In genomic region chr9:86630352-86630931, GRCm38 (mm10) we compare ENCODE assay signal across 18 mouse cellular contexts. TPM values are rescaled to one million over a fixed set of nuclear protein-coding genes. Genes with fewer than 3 reads are reported as not detected.
DNase-seq lines count a peak whose midpoint lies in the region; ATAC-seq and TF ChIP-seq lines count a peak whose summit lies in the region.
"Had no signal": no experiment of that assay in that cellular context is flagged by ENCODE, and none has a peak within 500 bp of the region (broad histone marks: within the 10 kb centered on the region; RNA-seq: fewer than 3 reads in every experiment).

No protein-coding gene starts in this region.

- H3K36me3 ChIP-seq in heart, adult 2 months (ENCODE audit: control insufficient read depth, insufficient read depth, low read length): peaks cover 7% of the 10 kb centered on the region
- H3K36me3 ChIP-seq in heart, embryonic 10.5 days: no peaks in the 10 kb centered on the region
- H3K36me3 ChIP-seq in heart, embryonic 12.5 days: peaks cover 3% of the 10 kb centered on the region; the same call in 1 of the 2 replicates
- H3K36me3 ChIP-seq: hindbrain, embryonic 15.5 days had no signal

- no peak for TF ChIP-seq POLR2A in heart, adult 2 months (IDR thresholded peaks at IDR 0.05; ENCODE audit: insufficient read depth, low read depth, low read length)

- peak in 1 of 2 experiments; percentile 28 for DNase-seq in heart, adult 2 months
- no peak for DNase-seq in heart, embryonic 10.5 days (ENCODE audit: low spot score)
- DNase-seq in ovary, postnatal 14 days (ENCODE audit: low spot score): peak; percentile 7
- no peak for DNase-seq in ovary, postnatal 36 days (ENCODE audit: low spot score)
- peak; percentile 26 to 32 for DNase-seq in heart, postnatal 36 days
- no peak for DNase-seq in kidney, adult 18-20 months
- no peak for DNase-seq in spleen, adult 18-20 months
- DNase-seq: adrenal gland, adult 8-10 months; cerebellum, postnatal 14 days; liver, postnatal 0 days; lung, postnatal 14 days; right cerebral cortex, adult 18-20 months; thymus, postnatal 36 days had no signal

- H3K9me3 ChIP-seq in heart, embryonic 10.5 days: no peaks in the 10 kb centered on the region
- no peaks in the 10 kb centered on the region for H3K9me3 ChIP-seq in heart, embryonic 12.5 days (replicated peaks)
- H3K9me3 ChIP-seq: hindbrain, embryonic 15.5 days; limb, embryonic 15.5 days had no signal

- 50% methylated on average over 5 of the region's 5 CpGs for WGBS in heart, adult 2 months
- 74% methylated on average over 5 of the region's 5 CpGs for WGBS in heart, embryonic 10.5 days
- WGBS in heart, embryonic 12.5 days: 68% methylated on average over 5 of the region's 5 CpGs

- H3K4me1 ChIP-seq in heart, adult 2 months (ENCODE audit: control insufficient read depth, insufficient read depth, low read length): peaks cover 2% of the 10 kb centered on the region
- peaks cover 12% of the 10 kb centered on the region for H3K4me1 ChIP-seq in heart, embryonic 10.5 days
- peaks cover 29% of the 10 kb centered on the region for H3K4me1 ChIP-seq in heart, embryonic 12.5 days (replicated peaks)
- H3K4me1 ChIP-seq: hindbrain, embryonic 15.5 days; limb, embryonic 15.5 days had no signal

- H3K27me3 ChIP-seq in heart, adult 2 months (ENCODE audit: control insufficient read depth, insufficient read depth, low read length): no peaks in the 10 kb centered on the region
- no peaks in the 10 kb centered on the region for H3K27me3 ChIP-seq in heart, embryonic 10.5 days (ENCODE audit: insufficient read depth, poor library complexity, severe bottlenecking)
- H3K27me3 ChIP-seq in heart, embryonic 12.5 days (replicated peaks): no peaks in the 10 kb centered on the region
- H3K27me3 ChIP-seq: hindbrain, embryonic 15.5 days; limb, embryonic 15.5 days had no signal

- no peaks in the 10 kb centered on the region for H3K79me2 ChIP-seq in heart, adult 2 months (replicated peaks; ENCODE audit: control insufficient read depth, insufficient read depth, low read length)

- peak overlapping the region; percentile 40 for H3K4me3 ChIP-seq in heart, adult 2 months
- H3K4me3 ChIP-seq in heart, embryonic 10.5 days: no peak overlapping the region
- no peak overlapping the region for H3K4me3 ChIP-seq in heart, embryonic 12.5 days
- H3K4me3 ChIP-seq: hindbrain, embryonic 15.5 days; layer of hippocampus, adult 2 months; limb, embryonic 15.5 days had no signal

- TF ChIP-seq EP300 in heart, adult 2 months (IDR thresholded peaks at IDR 0.05; ENCODE audit: insufficient read depth, low read depth, low read length): no peak

- no peak overlapping the region; the same call in 1 of the 2 replicates for H3K9ac ChIP-seq in heart, adult 2 months (ENCODE audit: low read depth, low read length)
- no peak overlapping the region for H3K9ac ChIP-seq in heart, embryonic 12.5 days
- H3K9ac ChIP-seq: hindbrain, embryonic 15.5 days; limb, embryonic 15.5 days; liver, postnatal 0 days had no signal

- H3K4me2 ChIP-seq in heart, embryonic 12.5 days: no peak overlapping the region
- H3K4me2 ChIP-seq: hindbrain, embryonic 15.5 days; limb, embryonic 15.5 days had no signal

- peak overlapping the region; percentile 44 for H3K27ac ChIP-seq in heart, adult 2 months
- no peak overlapping the region for H3K27ac ChIP-seq in heart, embryonic 10.5 days
- H3K27ac ChIP-seq in heart, embryonic 12.5 days (ENCODE audit: poor library complexity, severe bottlenecking): peak overlapping the region; percentile 33; the same call in 1 of the 2 replicates
- H3K27ac ChIP-seq: hindbrain, embryonic 15.5 days; limb, embryonic 15.5 days had no signal

- no peak for ATAC-seq in heart, embryonic 12.5 days (ENCODE audit: insufficient number of reproducible peaks, low FRiP score)
- ATAC-seq: intestine, postnatal 0 days; liver, postnatal 0 days had no signal

- no peak for TF ChIP-seq CTCF in heart, adult 2 months (IDR thresholded peaks at IDR 0.05)

- intact Hi-C loops in heart, adult 2 months (cut with DNase I): no loop called here
- intact Hi-C loops in heart, postnatal 36 days (cut with DNase I): no loop called here

RNA-seq across cellular contexts. Expression of gene Rwdd2a, which starts 58.7 kb away (rescaled TPM):
- under 1 TPM; 0.27 to 0.47 TPM for total RNA-seq in heart, adult 2 months (2021)
- 0.64 and 0.86 TPM in 2 replicates for polyA plus RNA-seq in heart, adult 2 months (2012; rRNA removed)
- 3.8 and 4.1 TPM in 2 replicates for polyA plus RNA-seq in heart, embryonic 10.5 days (2016; fragmentation: Nextera tagmentation; extraction: Ambion mirVana)
- polyA plus RNA-seq in heart, embryonic 12.5 days (2016; fragmentation: Nextera tagmentation; extraction: Ambion mirVana): 4.0 and 4.4 TPM in 2 replicates
- under 1 TPM; 0.58 to 0.76 TPM for total RNA-seq in heart, postnatal 36 days (2021)

RNA-seq across cellular contexts. Expression of gene Pgm3, which starts 58.8 kb away (rescaled TPM):
- 1 to 10 TPM; 6.2 to 6.5 TPM for total RNA-seq in heart, adult 2 months (2021)
- 3.2 and 5.0 TPM in 2 replicates for polyA plus RNA-seq in heart, adult 2 months (2012; rRNA removed)
- polyA plus RNA-seq in heart, embryonic 10.5 days (2016; fragmentation: Nextera tagmentation; extraction: Ambion mirVana): 32.2 and 35.3 TPM in 2 replicates
- polyA plus RNA-seq in heart, embryonic 12.5 days (2016; fragmentation: Nextera tagmentation; extraction: Ambion mirVana): 25.2 and 25.7 TPM in 2 replicates
- total RNA-seq in heart, postnatal 36 days (2021): 1 to 10 TPM; 7.2 to 7.8 TPM

Comparison
In these comparisons a context has a peak if more than half of its experiments do, and no peak if none do; other contexts are left out.
1. DNase-seq: peak in ovary, postnatal 14 days (single experiment) and heart, postnatal 36 days (2 of 2); none in heart, embryonic 10.5 days (single experiment), ovary, postnatal 36 days (single experiment), kidney, adult 18-20 months (single experiment) and spleen, adult 18-20 months (0 of 2).